Comparison of ENCODE assay signal across 8 mouse cellular contexts in the genomic region with DNA sequence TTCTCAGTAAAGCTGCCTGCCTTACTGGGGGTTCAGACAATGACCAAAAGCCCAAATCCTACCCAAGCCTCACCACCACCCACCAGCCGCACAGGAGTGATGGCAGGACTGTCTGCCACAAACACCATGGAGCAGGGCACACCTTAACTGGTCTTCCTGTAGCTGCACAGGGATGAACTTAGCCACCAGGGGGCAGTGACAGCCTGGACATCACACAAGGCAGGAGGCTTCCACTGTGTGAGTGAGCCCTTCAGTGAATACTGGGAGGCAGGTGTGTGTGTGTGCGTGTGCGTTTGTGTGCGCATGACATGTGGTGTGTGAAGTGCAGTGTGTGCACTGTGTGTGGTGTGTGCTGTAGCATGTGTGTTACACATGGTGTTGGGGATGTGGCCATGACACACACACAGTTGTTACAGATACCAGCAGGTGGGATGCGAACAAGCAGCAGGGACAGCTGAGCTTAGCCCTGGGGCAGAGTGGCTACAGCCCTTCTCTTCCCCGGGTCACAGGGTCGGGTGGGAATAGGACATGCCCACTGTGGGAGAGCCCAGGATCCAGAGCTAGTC. TPM values are rescaled to one million over a fixed set of nuclear protein-coding genes. Genes with fewer than 3 reads are reported as not detected.
DNase-seq lines count a peak whose midpoint lies in the region; ATAC-seq and TF ChIP-seq lines count a peak whose summit lies in the region.

No protein-coding gene starts in this region.

- no peaks in the 10 kb centered on the region for H3K79me2 ChIP-seq in MEL (ENCODE audit: control insufficient read depth, insufficient read depth, low read length, poor library complexity)

- H3K9me3 ChIP-seq in MEL (replicated peaks; ENCODE audit: insufficient read depth, low read length): no peaks in the 10 kb centered on the region
- H3K9me3 ChIP-seq in hindbrain, embryonic 14.5 days (ENCODE audit: control insufficient read depth, low read length): no peaks in the 10 kb centered on the region

- TF ChIP-seq RAD21 in MEL (IDR thresholded peaks at IDR 0.05; ENCODE audit: low read depth, low read length): peak; percentile 73

- no peak overlapping the region for H3K4me3 ChIP-seq in MEL (ENCODE audit: control insufficient read depth in 1 of 2, insufficient read depth in 1 of 2, low read depth in 2 of 2, low read length in 2 of 2)
- H3K4me3 ChIP-seq in hindbrain, embryonic 14.5 days (replicated peaks; ENCODE audit: low read length): no peak overlapping the region

- peak; percentile 64 for ATAC-seq in hindbrain, embryonic 14.5 days (ENCODE audit: low FRiP score)

- TF ChIP-seq POLR2A in MEL (IDR thresholded peaks at IDR 0.05; ENCODE audit: control insufficient read depth in 1 of 2, insufficient read depth in 1 of 2, low read depth in 1 of 2, low read length in 2 of 2, poor library complexity in 1 of 2): no peak

- H3K27me3 ChIP-seq in MEL (ENCODE audit: control insufficient read depth in 1 of 2, insufficient read depth in 2 of 2, low read length in 2 of 2): no peaks in the 10 kb centered on the region
- H3K27me3 ChIP-seq in hindbrain, embryonic 14.5 days (ENCODE audit: control insufficient read depth, insufficient read depth, low read length): no peaks in the 10 kb centered on the region

- 81% methylated on average over 7 of the region's 7 CpGs for WGBS in hindbrain, embryonic 14.5 days

- H3K4me2 ChIP-seq in hindbrain, embryonic 14.5 days (replicated peaks): no peak overlapping the region

- peak; percentile 81 for DNase-seq in MEL (ENCODE audit: low read depth, low spot score)
- DNase-seq in cerebellum, postnatal 10 days: peak; percentile 91 to 92
- peak; percentile 68 to 82 for DNase-seq in frontal cortex, postnatal 25 days (ENCODE audit: low spot score in 2 of 2)
- peak; percentile 66 for DNase-seq in hindbrain, embryonic 14.5 days (ENCODE audit: low spot score)
- peak; percentile 71 to 88 for DNase-seq in layer of hippocampus, postnatal 25 days (ENCODE audit: extremely low spot score in 1 of 2, low spot score in 1 of 2)
- DNase-seq in lung, postnatal 25 days (ENCODE audit: low spot score): peak; percentile 87
- DNase-seq in retina, embryonic 14.5 days (ENCODE audit: low spot score): peak; percentile 82
- peak; percentile 78 to 79 for DNase-seq in thymus, postnatal 36 days

- H3K36me3 ChIP-seq in MEL (ENCODE audit: control insufficient read depth in 1 of 2, insufficient read depth in 2 of 2, low read length in 2 of 2): no peaks in the 10 kb centered on the region; a peak in 1 of 4 replicates
- H3K36me3 ChIP-seq in hindbrain, embryonic 14.5 days (replicated peaks; ENCODE audit: control insufficient read depth, insufficient read depth): peaks cover 93% of the 10 kb centered on the region

- TF ChIP-seq CTCF in MEL (IDR thresholded peaks at IDR 0.05 in 2 of 3, conservative IDR thresholded peaks at IDR 0.05 in 1 of 3; ENCODE audit: control insufficient read depth in 1 of 3, insufficient read depth in 1 of 3, low read depth in 2 of 3, low read length in 3 of 3, poor library complexity in 1 of 3, severe bottlenecking in 1 of 3): peak; percentile 86 to 92 (median 88)

- H3K27ac ChIP-seq in MEL (ENCODE audit: control insufficient read depth, low read depth, low read length): no peak overlapping the region
- H3K27ac ChIP-seq in hindbrain, embryonic 14.5 days: peak overlapping the region; percentile 20; the same call in 1 of the 2 replicates

- TF ChIP-seq EP300 in MEL (IDR thresholded peaks at IDR 0.05; ENCODE audit: low read depth in 1 of 2, low read length in 2 of 2): no peak

- no peak overlapping the region for H3K9ac ChIP-seq in MEL (ENCODE audit: control insufficient read depth, low read depth, low read length, poor library complexity, severe bottlenecking)
- H3K9ac ChIP-seq in hindbrain, embryonic 14.5 days: no peak overlapping the region

- H3K4me1 ChIP-seq in MEL (ENCODE audit: control insufficient read depth in 1 of 2, insufficient read depth in 2 of 2, low read length in 2 of 2): no peaks in the 10 kb centered on the region
- peaks cover 16% of the 10 kb centered on the region; the same call in 1 of the 2 replicates for H3K4me1 ChIP-seq in hindbrain, embryonic 14.5 days (replicated peaks; ENCODE audit: control insufficient read depth, insufficient read depth, low read length)

TF ChIP-seq in MEL, 35 proteins besides CTCF, POLR2A, EP300 and RAD21:
- TF ChIP-seq ZMIZ1 (IDR thresholded peaks at IDR 0.05; ENCODE audit: low read depth, low read length): no peak
- TF ChIP-seq SMC3 (IDR thresholded peaks at IDR 0.05; ENCODE audit: low read depth, low read length): peak; percentile 84
- peak; percentile 37; the same call in 1 of the 2 replicates for TF ChIP-seq MAX (IDR thresholded peaks at IDR 0.05; ENCODE audit: low read length)
- no peak for TF ChIP-seq HCFC1 (IDR thresholded peaks at IDR 0.05; ENCODE audit: low read depth, low read length)
- no peak for TF ChIP-seq MEF2A (IDR thresholded peaks at IDR 0.05; ENCODE audit: extremely low read depth, insufficient replicate concordance, low read depth, low read length, poor library complexity, severe bottlenecking)
- 0 out of 2 replicates have a peak, but pooled peaks have one; percentile 13 for TF ChIP-seq BHLHE40 (IDR thresholded peaks at IDR 0.05; ENCODE audit: borderline replicate concordance, low read depth, low read length)
- peak; percentile 66 for TF ChIP-seq ZC3H11A (IDR thresholded peaks at IDR 0.05; ENCODE audit: low read depth, low read length)
- TF ChIP-seq MAZ (IDR thresholded peaks at IDR 0.05; ENCODE audit: low read depth, low read length): no peak
- no peak for TF ChIP-seq UBTF (IDR thresholded peaks at IDR 0.05; ENCODE audit: borderline replicate concordance, insufficient read depth, low read depth, low read length)
- TF ChIP-seq ZKSCAN1 (IDR thresholded peaks at IDR 0.05; ENCODE audit: low read depth, low read length): no peak

RNA-seq across cellular contexts. Expression of a gene that starts 22.4 kb away (rescaled TPM):
- total RNA-seq in MEL (2012; rRNA removed): 0.26 and 0.27 TPM in 2 replicates
- polyA plus RNA-seq in MEL (2012; ENCODE audit: insufficient read depth in 1 of 2, insufficient read length in 2 of 2, low read depth in 1 of 2, low replicate concordance in 2 of 2, missing spikeins in 1 of 2): under 1 TPM in 1 of 2 experiments, not detected in 1; 0.68 TPM
- polyA plus RNA-seq in hindbrain, embryonic 14.5 days (2014; fragmentation: Nextera tagmentation; extraction: Ambion mirVana): 0.31 and 0.41 TPM in 2 replicates
- total RNA-seq in layer of hippocampus, postnatal 25 days (2021): under 1 TPM; 0.10 to 0.14 TPM

RNA-seq across cellular contexts. Expression of a gene that starts 23.5 kb away (rescaled TPM):
- total RNA-seq in MEL (2012; rRNA removed): not detected in 2 replicates
- not detected for polyA plus RNA-seq in MEL (2012; ENCODE audit: insufficient read depth in 1 of 2, insufficient read length in 2 of 2, low read depth in 1 of 2, low replicate concordance in 2 of 2, missing spikeins in 1 of 2)
- not detected in 2 replicates for polyA plus RNA-seq in hindbrain, embryonic 14.5 days (2014; fragmentation: Nextera tagmentation; extraction: Ambion mirVana)
- not detected for total RNA-seq in layer of hippocampus, postnatal 25 days (2021)

RNA-seq across cellular contexts. Expression of a gene that starts 37.5 kb away (rescaled TPM):
- 21.7 and 25.0 TPM in 2 replicates for total RNA-seq in MEL (2012; rRNA removed)
- polyA plus RNA-seq in MEL (2012; ENCODE audit: insufficient read depth in 1 of 2, insufficient read length in 2 of 2, low read depth in 1 of 2, low replicate concordance in 2 of 2, missing spikeins in 1 of 2): 10 to 100 TPM in 1 of 2 experiments, not detected in 1; 63.0 TPM
- polyA plus RNA-seq in hindbrain, embryonic 14.5 days (2014; fragmentation: Nextera tagmentation; extraction: Ambion mirVana): 50.1 and 53.2 TPM in 2 replicates
- 10 to 100 TPM; 66.7 to 79.9 TPM for total RNA-seq in layer of hippocampus, postnatal 25 days (2021)
